Mouse (Mus musculus): ENCODE measurements around the gene Lgals3.

- TF ChIP-seq POLR2A (IDR thresholded peaks at IDR 0.05; ENCODE audit: borderline replicate concordance, low read depth, low read length) (no peak), CTCF (IDR thresholded peaks at IDR 0.05; ENCODE audit: low read depth, low read length) (no peak)
Observed at GRCm38 (mm10) chr14:47367461-47367860, at the start of gene Lgals3.

Measured in bone marrow macrophage, adult 2 months (primary cell).